Mouse (Mus musculus): ENCODE results near the gene Defb23.

Defb23 gene

DNA sequence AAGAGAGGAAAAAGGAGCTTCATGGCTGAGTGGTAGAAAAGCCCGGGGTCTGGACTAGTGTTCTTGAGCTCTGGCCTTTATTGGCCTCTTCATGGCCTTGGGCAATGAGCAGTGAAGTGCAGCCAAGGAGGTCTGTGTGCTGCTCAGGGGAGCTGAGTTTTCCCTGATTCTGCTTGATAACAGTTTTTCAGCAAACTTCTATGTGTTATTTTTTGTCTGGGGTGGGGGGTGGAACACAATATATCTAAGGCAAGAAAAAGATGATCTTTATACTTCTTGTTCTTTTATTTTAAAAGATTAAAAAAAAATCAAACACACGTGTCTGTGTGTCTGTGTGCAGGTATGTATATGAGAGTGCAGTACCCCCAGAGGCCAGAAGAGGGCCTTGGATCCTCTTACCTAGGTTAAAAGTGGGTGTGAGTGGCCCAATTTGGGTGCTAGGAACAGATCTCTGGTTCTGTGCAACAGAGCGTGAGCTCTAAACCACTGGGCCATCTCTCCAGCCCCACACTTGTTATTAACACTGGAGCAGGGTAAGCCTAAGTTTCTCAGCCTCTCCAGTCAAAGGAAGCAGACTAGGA, at the start of gene Defb23:
TSS of gene Defb23 (minus strand) at position 51 of the 581 bp plus-strand sequence.
- DNase-seq (ENCODE audit: low spot score) = no peak

DNA sequence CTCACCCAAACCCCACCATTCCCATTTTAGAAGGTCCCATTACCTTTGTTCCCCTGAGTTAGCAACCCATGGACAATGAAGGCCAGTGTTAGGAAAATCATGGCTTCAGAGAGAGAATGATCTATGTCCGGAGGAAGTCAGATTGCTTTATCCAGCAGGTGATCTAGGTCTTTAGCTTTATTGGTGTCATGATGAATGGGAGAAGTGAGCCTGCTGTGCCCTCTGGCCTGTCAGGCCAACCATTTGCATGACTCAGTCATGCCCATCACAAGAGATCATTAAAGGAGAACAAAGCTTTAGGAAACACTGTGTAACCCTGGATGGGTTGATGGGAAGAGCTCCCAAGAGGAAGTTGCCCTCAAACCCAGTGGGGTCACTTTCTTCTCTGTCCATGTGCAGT, 47.2 kb upstream of the Defb23 start, which contains the start of gene Defb26:
TSS of gene Defb26 (minus strand) at position 101 of the 400 bp plus-strand sequence.
- DNase-seq (ENCODE audit: low spot score) = no peak

DNA sequence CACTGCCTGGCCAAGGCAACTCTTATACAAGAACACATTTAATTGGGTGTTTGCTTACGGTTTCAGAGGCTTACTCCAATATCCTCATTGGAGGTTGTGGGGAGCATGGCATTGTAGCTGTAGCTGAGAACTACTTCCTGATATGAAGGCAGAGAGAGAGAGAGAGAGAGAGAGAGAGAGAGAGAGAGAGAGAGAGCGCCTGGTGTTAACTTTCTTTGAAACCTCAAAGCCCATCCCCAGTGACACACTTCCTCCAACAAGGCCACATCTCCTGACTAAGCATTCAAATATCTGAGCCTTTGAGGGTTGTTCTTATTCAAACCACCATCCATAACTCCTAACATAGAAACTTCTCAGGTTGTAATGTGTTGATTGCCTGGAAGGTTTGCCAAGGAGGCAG, 39.5 kb upstream of the Defb23 start:
- DNase-seq (ENCODE audit: low spot score) = no peak

DNA sequence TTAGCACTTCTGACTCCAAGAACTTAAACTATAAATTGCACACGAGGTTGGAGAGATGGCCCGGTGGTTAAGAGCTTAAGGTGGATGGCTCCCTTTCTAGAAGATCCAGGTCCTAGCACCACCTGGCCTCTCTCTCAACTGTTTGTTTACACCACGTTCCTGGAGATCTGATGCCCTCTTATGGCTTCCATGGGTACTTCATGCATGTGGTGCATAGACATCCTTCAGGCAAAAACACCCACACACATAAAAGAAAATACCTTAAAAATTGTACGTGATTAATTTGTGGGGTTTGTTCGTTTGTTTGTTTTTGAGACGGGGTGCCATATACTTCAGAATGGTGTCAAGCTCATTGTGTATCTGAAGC, 36.4 kb upstream of the Defb23 start:
- no peak for DNase-seq (ENCODE audit: low spot score)

DNA sequence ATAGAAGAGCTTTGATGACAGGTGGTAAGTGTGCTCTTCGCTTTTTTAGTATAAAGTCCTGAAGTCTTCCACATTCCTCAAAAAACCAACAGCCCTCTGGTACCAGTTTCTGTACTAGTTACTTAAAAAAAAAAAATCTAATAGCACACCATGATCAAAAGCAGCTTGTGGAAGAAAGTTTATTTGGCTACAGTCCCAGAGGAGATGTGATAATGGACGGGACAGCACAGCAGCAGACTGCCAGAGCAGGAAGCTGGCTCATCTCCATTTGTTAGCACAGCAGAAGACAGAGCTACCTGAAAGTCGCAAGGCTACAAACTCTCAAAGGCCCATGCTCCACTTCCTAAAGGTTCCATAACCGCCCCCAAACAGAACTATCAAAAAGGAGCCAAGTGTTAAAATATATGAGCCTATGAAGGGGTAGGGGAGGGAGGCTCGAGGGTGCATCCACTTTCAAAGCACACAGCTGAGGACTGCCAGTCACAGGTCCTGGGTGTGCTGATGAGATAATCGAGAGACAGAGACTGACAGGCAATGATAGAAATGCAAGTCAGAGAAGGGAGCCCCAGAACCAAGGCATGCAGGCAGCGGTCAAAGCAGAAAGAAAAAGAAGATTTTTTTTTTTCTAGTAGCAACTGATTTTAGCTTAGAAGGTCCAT, 35.9 kb upstream of the Defb23 start:
- DNase-seq (ENCODE audit: low spot score) = no peak

DNA sequence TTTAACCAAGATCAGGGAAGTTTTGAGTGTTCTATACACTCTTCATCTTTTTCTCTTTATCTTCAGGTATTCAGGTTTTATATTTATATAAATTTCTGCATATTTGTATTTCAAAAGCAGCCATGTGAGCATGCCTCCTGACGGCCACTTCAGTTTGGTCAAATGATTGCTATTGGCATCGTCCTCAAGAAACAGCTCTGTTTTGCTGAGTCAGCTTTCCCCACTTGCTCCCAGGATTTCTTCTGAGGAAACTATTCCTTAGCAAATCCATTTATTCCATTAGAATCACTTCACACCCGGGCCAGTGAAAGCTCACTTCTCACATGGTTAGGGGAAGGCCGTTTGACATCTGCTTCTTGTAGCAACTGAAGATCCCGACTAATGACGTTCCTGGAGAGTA, 33.6 kb upstream of the Defb23 start:
- no peak for DNase-seq (ENCODE audit: low spot score)

DNA sequence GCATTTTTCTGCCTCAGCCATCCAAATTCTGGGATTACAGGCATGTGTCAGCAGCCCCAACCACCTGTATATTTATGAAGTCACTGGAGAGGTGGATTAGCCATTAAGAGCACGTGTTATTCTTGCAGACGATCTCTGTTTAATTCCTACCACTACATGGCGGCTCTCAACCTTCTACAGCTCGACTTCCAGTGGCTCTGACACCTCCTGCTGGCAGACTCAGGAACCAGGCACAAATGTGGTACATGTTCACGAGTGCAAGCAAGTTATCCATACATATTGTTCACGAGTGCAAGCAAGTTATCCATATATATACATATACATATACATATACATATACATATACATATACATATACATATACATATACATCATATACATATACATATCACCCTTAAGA, 28.7 kb upstream of the Defb23 start:
- no peak for DNase-seq (ENCODE audit: low spot score)

DNA sequence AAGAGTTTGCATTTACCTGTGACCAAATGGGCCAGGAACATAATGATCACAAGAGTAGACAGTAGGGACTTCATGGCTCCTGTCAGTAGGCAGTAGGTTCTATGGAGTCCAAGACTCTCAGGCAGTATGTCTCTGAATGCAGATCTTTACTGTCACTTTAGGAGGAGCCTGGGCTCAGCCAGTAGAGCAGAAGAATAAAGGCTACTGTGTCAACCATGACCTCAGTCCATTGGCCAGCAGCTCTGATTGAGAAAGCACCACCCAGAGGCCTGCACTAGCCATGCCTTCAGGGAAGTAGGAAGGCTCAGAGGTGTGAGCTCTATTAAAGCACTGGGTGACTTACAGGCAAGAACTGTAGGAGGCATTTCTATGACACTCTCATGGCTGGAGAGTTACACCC, 25.6 kb upstream of the Defb23 start, which contains the start of gene Defb22:
TSS of gene Defb22 (minus strand) at position 101 of the 400 bp plus-strand sequence.
- DNase-seq (ENCODE audit: low spot score) = no peak

DNA sequence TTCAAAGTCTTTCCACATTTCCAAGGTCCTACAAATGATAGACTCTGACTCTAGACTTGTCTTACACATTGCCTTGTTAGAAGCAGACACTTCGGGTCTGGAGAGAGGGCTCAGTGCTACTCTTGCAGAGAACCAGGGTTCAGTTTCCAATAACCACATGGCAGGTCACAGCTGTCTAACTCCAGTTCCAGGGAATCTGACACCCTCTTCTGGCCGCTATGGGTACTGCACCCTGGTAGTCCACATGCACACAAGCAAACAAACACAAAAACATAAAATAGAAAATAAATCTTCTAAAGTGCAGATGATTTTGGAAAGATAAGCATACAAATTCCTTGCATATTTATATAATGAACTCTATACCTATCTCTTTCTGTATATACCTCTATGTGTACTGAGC, 22.6 kb upstream of the Defb23 start:
- no peak for DNase-seq (ENCODE audit: low spot score)

DNA sequence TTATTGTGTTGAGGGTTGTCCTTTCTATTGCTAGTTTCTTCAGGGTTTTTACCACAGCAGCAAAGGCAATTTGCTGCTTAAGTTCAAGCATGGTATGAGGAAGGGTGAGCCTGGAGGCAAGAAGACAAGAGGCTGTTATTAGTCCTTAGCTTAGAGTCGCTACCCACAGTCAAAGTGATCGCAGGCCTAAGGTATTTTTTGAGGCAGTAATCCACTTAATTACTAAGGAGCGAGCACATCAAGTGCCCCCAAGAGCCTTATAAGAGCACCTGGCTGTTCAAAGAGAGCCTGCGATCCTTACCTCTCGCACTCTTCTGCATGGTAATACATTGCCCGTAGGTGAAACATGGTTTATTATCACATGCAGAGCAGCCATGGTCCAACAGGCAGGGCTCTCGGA, 17.3 kb upstream of the Defb23 start:
- DNase-seq (ENCODE audit: low spot score) = peak; percentile 10

DNA sequence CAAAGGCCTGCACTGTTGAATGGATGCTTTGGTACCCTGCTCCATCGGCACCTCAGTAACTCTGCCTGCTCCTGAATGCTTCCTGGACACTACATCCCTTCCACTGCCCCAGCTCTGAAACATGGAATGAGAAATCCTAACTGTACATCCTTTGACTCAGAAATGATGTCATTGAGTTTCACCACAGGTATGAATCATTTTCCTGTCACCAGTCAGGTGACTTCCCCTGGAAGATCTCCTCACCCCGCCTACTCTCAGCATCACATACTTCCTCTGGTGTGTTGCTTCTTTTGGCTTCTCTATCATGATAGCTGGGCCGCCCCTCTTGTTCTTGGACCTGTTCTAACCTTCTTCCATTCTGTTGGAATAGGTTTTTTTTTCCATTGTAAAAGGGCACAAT, 16.5 kb upstream of the Defb23 start:
- no peak for DNase-seq (ENCODE audit: low spot score)

DNA sequence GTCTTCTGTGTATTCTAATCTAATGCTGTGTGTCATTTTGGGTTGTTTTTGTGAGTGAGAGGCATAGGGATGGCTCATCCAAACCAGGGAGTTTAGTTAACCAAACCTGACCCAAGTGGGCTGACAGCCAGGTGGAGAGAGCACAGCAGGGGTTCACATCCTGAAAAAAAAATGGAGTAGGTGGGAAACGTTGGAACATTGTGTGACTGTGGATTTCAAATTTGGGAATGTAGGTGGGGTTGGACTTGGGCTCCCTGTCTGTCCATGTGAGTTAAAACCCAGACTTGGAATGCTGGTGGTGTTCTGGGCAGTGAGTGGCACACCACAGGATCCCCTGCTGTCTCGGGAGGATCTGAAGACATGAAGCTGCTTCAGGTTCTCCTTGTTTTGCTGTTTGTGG, 12.3 kb upstream of the Defb23 start, which contains the start of gene Defb20:
TSS of gene Defb20 (plus strand) at position 301 of the 400 bp plus-strand sequence.
- no peak for DNase-seq (ENCODE audit: low spot score)

DNA sequence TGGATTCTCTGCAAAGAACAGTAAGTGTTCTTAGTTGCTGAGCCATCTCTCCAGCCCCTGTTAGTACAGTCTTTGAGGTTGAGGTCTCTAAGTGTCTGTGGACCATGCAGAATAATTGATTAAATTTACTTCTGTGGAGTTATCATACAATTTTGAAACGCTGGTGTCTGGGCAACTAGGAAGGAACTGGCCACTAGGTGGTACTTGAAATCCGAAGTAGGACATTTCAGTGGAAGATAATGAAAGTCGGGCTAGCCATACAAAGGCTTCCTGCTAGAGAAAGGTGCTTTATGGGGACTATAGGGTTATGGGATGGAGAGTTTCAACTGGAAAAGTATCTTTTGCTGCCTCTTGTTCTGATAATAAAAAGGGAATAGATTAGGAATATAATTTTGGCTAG, 8.0 kb upstream of the Defb23 start:
- DNase-seq (ENCODE audit: low spot score) = no peak

DNA sequence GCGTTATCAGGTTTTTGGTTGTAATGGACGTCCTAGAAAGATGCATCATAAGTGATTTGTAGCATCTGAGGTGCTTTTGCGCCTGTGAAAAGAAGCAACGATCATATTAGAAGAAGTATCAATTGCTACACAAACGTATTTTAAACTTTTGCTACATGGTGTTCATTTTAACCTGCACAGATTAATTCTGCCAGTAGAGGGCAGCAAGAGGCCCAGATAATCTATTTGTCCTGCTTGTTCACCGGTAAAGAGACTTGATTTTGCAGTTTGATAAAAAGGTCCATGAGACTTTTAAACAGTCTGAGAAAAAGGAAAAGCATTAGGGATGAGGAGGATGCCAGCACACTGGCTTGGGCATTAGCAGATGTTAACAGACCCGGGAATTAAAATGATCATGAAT, 6.6 kb upstream of the Defb23 start:
- peak; percentile 47 for DNase-seq (ENCODE audit: low spot score)

DNA sequence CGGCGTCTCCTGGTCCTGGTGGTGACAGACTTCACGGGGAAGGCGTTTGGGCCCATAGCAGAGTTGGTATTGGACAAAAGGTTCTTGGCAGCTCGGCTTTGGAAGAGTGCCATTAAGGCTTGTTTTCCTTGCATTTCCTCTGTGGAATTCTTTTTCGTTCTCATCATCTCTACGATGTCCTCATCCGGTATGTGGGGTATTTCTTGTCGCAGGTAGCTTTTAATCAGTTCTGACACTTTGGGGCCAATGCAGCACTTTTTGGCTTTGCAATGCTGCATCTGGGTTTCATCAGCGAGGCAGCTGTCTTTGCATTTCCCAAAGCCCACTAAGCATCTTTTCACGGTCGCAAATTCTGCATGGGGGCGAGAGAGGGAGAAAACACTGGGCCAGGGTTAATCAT, 5.2 kb downstream of the Defb23 start:
- DNase-seq (ENCODE audit: low spot score) = no peak

DNA sequence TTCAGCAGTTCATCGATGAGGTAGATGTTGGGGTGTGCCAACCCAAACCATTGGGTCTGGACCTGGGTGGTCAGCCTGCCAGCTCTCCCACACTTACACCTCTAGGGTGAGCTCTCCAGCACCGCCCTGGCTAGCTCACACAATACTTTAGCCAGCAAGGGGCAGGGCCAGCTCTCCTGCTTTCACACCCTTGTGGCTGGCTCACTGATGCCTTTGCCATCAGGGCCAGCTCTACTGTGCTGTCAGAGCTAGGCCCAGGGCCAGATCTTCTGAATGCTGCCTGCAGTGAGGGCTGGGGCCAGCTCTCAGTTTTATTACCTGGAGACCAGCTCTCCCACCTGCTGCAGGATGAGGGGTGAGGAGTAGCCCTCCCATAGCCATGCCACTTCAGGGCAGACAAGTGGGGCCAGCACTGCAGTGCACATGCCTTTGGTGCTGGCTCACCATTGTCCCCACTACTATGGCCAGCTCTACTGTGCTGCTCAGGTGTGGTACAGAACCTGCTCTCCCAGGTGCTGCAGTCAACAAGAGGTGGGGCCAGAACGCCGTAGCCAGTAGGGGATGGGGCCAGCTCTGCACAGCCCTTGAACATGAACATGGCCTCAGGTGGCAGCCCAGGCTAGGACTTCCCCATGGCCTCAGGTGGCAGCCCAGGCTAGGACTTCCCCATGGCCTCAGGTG, 12.2 kb downstream of the Defb23 start:
- DNase-seq (ENCODE audit: low spot score) = no peak

DNA sequence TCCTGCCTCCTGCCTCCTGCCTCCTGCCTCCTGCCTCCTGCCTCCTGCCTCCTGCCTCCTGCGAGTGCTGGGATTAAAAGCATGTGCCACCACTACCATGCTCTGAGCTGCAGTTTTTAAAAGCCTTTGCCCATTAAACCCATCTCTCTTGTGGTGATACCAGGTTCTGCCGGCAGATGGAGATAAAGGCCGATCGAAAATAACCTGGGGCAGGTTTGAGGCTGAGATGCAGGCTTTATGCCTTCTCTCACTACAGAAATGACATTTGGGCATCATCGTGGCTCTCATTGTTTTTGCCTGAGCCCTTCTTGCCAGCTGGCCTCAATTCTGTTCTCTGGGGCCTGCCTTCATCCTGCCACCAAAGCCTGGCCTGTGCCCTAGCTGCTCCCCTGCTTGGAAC, 14.2 kb downstream of the Defb23 start:
- DNase-seq (ENCODE audit: low spot score) = peak; percentile 18

DNA sequence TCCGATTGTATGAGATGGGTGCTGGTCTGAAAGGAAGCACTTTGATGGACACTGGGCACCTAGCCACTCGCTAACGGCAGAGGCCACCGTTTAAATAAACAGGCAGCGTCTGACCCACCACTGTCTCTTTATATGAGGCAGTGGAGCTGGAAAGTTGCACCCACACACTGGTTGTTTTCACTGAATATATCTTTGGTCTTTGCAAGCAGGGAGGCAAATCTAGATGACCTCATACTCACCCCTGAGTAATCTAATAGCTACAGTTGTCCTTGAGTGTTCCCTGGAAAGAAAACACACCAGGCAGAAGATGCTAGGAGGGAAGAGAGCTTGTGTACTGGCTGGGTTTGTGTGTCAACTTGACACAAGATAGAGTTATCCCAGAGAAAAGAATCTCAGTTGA, 17.0 kb downstream of the Defb23 start:
- DNase-seq (ENCODE audit: low spot score) = no peak

DNA sequence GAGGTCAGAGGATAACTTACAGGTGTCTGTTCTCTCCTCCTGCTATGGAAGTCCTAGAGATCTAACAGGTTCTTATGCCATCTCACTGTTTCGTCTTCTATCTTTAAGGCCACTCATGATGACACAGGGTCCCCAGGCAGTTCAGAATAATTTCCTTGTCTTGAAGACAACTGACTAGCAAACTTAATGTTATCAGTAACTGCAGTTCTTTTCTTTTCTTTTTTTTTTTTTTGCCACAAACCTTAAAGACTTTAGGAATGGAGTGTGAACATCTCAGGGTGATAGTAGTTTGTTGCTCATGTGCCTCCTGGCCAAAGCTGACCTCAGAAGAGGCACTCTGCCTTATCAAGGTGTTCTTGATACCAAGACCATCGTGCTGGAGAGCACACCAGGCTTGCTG, 17.8 kb downstream of the Defb23 start:
- DNase-seq (ENCODE audit: low spot score) = no peak

DNA sequence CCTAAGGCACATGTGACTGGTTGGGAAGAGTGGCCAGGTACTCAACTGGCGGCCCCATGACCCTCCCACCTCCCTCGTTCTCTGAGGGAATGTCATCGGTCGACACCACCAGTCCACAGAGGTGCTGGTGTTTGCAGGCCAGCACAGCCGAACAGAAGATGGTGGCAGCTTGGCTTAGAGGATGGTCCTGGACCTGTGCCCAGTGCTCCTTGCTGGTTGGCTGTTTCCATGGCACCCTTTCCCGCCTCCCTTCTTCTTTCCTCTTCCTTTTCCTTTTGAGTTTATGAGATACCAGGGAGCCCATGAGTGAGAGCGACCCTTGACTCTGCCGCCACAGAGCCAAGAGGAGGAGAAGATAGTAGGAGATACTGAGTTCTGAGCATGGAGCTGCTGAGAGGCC, 21.1 kb downstream of the Defb23 start:
- DNase-seq (ENCODE audit: low spot score) = no peak

DNA sequence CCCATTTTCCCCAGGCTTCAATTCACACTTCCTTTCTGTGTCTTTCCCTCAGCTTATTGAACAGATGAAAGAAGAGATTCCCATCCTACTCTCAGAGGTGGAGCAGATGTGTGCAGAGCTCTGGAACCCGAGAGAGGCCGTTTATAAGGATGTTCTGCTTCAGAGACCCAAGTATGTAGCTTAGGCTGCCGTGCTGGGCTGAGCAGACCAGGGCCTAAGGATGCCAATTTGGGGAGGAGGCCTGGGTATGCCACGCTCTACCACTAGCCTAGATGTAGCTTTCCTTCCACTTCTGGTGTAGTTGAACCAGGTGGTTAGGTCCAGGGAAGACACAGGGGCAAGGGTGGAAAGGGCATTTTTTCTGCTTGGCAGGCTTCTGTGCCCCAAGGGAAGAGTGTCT, 22.1 kb downstream of the Defb23 start:
- no peak for DNase-seq (ENCODE audit: low spot score)

DNA sequence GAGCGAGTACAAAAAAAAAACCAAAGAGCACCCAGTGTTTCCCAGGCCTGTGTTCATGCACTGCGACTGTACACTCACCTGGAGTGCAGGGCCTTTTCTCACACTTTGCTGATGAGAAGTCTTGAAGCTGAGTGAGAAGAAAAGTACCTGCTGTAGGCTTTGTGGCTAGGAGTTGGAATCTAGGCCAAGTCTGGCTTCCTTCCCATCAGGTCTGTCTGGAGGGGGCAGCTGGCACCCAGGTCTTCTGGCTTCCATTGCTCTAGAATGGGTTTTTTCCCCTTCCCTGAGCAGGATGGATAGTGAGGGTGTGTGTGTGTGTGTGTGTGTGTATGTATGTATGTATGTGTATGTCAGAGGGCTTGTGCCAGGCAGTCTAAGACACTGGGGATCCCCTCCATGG, 24.6 kb downstream of the Defb23 start:
- no peak for DNase-seq (ENCODE audit: low spot score)

DNA sequence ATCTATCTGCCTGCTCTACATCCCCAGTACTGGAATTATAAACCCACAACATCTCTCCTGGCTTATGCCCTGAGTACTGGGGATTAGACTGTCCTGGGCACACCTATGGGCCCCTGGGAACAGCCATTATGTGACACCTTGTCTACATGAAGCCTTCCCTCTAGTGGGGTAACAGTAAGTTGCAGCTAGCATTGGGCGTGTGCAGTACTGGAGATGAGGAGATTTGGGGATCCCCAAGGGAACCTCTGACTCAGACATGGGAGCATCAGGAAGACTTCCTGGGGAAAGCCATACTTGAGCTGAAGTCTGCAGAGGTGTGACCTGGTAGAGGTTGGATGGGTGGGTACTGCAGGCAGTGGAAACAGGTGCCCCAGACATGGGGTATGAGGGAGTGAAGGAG, 25.5 kb downstream of the Defb23 start:
- no peak for DNase-seq (ENCODE audit: low spot score)
